Mouse (Mus musculus): ENCODE data around the gene Fmo4.

DNA sequence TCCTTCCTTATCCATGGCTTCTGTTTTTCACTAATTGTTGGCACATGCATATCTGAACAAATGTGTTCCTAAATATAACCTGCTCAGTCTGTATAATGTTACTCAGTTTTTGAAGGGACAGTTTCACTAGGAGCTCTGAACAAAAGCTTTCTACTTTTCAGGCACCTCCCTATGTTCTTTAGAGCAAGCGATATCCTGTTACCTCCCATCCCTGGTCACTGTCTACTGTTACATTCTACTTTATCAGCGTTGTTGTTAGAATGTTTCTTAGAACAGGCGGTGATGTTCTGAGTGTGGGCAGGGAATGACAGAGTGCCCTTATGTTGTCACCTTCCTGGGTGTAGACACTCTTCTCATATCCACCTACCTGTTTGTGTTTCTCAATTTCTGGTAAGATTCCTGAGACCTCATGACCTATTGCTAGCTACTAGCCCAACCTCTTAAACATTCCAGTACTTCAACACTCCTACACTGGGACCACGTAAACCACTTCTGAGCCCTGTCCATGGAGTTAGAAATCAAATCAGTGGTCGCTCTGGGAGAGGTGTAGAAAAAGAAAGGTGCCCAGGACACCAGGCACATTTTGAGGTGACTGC is 35.7 kb downstream of the Fmo4 start:
- TF ChIP-seq CTCF (conservative IDR thresholded peaks at IDR 0.05; ENCODE audit: insufficient read depth, insufficient read length, low read depth, low read length) (no peak), POLR2A (IDR thresholded peaks at IDR 0.05; ENCODE audit: low read depth, low read length) (no peak)
